Mouse (Mus musculus): Measurements from ENCODE around the gene Tacc2. TPM values are rescaled to one million over a fixed set of nuclear protein-coding genes. Genes with fewer than 3 reads are reported as not detected.

Tacc2 gene
- polyA plus RNA-seq, 1 experiment = 80.9 TPM

DNA sequence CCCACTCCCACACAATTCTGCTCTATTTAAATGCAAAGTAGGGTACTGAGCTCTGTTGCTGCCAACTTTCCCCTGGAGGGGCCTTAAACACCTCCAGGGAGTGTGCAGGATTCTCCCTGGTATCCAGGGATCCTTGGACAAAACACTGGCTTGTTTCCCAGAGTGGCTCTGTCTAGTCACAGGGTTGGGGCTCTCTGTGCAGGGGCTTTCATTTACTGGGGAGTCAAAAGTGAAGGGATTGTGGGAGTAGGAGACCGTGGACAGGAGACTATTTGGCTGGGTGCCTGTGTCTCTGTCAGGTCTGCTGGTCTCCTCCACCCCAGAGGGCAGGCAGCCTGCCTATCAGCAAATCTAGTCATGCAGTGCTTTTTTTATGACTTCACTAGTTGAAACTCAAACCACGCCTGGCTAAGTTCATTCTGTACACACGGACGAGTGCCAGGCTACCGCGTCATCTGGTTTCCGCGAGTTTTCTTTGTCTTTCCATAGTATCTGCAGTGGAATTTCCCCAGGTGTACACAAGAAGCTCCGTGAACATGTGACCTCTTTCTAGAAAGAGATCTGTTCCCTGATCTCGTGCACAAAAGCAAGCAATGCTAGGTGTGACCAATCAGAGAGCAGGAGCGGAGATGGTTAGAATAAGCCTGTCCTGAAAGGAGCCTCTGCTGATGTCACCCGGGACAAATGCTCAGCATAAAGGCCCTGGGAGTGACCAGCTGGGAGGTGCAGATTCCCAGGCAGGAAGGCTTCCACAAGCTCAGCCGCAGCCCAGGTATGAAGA is 2.8 kb upstream of the Tacc2 start:
- Histone ChIP-seq H3K9ac (ENCODE audit: low read depth, poor library complexity, severe bottlenecking) (no peak overlapping the region), H3K9me3 (replicated peaks; ENCODE audit: control insufficient read depth, insufficient read depth, low read length, poor library complexity, severe bottlenecking) (no peaks in the 10 kb centered on the region), H3K36me3 (ENCODE audit: control insufficient read depth, insufficient read depth, low read length, poor library complexity, severe bottlenecking) (no peaks in the 10 kb centered on the region), H3K27ac (ENCODE audit: insufficient read depth, low read length) (no peak overlapping the region), H3K27me3 (ENCODE audit: control insufficient read depth, insufficient read depth, low read length, poor library complexity, severe bottlenecking) (no peaks in the 10 kb centered on the region), H3K4me3 (ENCODE audit: low read depth, low read length) (no peak overlapping the region), H3K4me1 (ENCODE audit: control insufficient read depth, insufficient read depth, low read length) (peaks cover 3% of the 10 kb centered on the region)
- TF ChIP-seq EP300 (IDR thresholded peaks at IDR 0.05; ENCODE audit: insufficient read depth, low read depth, low read length) = no peak
- no peak for TF ChIP-seq POLR2A (IDR thresholded peaks at IDR 0.05; ENCODE audit: insufficient read depth, low read length)
- no peak for TF ChIP-seq CTCF (IDR thresholded peaks at IDR 0.05; ENCODE audit: low read depth, low read length)

DNA sequence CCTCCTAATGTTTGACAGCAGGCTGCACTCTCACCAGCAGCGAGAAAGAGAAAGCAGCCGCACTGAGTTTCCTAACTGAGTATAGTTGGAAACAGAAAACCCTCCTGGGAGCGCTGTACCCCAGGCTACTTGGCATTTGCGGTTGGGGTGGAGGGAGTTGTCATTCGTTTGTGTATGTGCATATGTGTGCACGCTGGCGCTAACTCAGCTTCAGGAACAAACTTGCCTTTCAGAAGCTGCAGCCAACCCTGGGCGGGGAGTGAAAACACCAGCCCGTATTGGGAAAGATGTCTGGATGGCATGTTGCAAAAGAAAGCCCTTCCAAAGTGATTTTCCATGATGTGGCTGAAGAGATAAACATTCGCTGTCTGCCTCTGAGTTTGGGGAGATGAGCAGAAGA is 257 bp upstream of the Tacc2 start:
- Histone ChIP-seq H3K27me3 (ENCODE audit: control insufficient read depth, insufficient read depth, low read length, poor library complexity, severe bottlenecking) (no peaks in the 10 kb centered on the region), H3K27ac (ENCODE audit: insufficient read depth, low read length) (no peak overlapping the region), H3K4me1 (ENCODE audit: control insufficient read depth, insufficient read depth, low read length) (peaks cover 3% of the 10 kb centered on the region), H3K36me3 (ENCODE audit: control insufficient read depth, insufficient read depth, low read length, poor library complexity, severe bottlenecking) (no peaks in the 10 kb centered on the region), H3K4me3 (ENCODE audit: low read depth, low read length) (no peak overlapping the region), H3K9ac (ENCODE audit: low read depth, poor library complexity, severe bottlenecking) (no peak overlapping the region), H3K9me3 (replicated peaks; ENCODE audit: control insufficient read depth, insufficient read depth, low read length, poor library complexity, severe bottlenecking) (no peaks in the 10 kb centered on the region)
- no peak for TF ChIP-seq POLR2A (IDR thresholded peaks at IDR 0.05; ENCODE audit: insufficient read depth, low read length)
- TF ChIP-seq CTCF (IDR thresholded peaks at IDR 0.05; ENCODE audit: low read depth, low read length) = no peak
- TF ChIP-seq EP300 (IDR thresholded peaks at IDR 0.05; ENCODE audit: insufficient read depth, low read depth, low read length) = no peak

DNA sequence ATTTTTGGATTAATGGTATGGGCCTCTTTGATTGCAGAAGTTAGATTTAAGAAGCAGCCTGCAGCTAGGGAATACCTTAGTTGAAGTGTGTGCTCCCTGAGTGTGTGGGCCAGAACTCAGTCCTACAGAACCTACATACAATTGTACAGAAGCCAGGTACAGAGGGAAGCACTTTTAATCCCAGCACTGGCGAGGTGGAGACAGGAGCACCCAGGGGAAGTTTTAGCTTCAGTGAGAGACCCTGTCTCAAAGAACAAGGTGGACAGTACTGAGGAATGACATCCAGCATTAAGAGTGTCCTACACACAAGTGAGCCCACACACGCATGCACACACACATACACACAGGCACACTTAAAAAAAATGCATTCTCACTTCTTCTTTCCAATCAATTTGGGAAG is 828 bp downstream of the Tacc2 start:
- TF ChIP-seq CTCF (IDR thresholded peaks at IDR 0.05; ENCODE audit: low read depth, low read length) (no peak), POLR2A (IDR thresholded peaks at IDR 0.05; ENCODE audit: insufficient read depth, low read length) (no peak), EP300 (IDR thresholded peaks at IDR 0.05; ENCODE audit: insufficient read depth, low read depth, low read length) (no peak)
- peaks cover 3% of the 10 kb centered on the region for H3K4me1 ChIP-seq (ENCODE audit: control insufficient read depth, insufficient read depth, low read length)
- no peaks in the 10 kb centered on the region for H3K36me3 ChIP-seq (ENCODE audit: control insufficient read depth, insufficient read depth, low read length, poor library complexity, severe bottlenecking)
- no peak overlapping the region for H3K4me3 ChIP-seq (ENCODE audit: low read depth, low read length)
- H3K9ac ChIP-seq (ENCODE audit: low read depth, poor library complexity, severe bottlenecking) = no peak overlapping the region
- no peak overlapping the region for H3K27ac ChIP-seq (ENCODE audit: insufficient read depth, low read length)
- H3K27me3 ChIP-seq (ENCODE audit: control insufficient read depth, insufficient read depth, low read length, poor library complexity, severe bottlenecking) = no peaks in the 10 kb centered on the region
- H3K9me3 ChIP-seq (replicated peaks; ENCODE audit: control insufficient read depth, insufficient read depth, low read length, poor library complexity, severe bottlenecking) = no peaks in the 10 kb centered on the region

DNA sequence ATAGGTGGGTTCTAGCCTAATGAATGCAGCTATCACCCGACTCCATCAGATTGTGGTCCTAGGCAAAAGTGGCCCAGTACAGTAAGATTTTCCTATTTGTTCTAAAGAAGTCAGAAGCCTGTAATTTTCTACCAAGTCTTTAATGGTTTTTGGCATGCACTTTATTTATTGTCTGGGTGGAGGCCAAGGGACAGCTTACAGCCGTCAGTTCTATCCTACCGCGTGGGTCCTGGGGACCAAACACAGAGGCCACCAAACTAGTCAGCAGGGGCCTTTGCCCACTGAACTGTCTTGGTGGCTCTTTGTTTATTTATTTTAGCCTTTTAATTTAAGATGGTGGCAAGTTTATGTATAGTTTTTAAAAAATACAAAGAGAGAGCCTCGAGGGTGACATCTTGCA is 1.4 kb downstream of the Tacc2 start:
- Histone ChIP-seq H3K4me1 (ENCODE audit: control insufficient read depth, insufficient read depth, low read length) (peaks cover 3% of the 10 kb centered on the region), H3K27me3 (ENCODE audit: control insufficient read depth, insufficient read depth, low read length, poor library complexity, severe bottlenecking) (no peaks in the 10 kb centered on the region), H3K9ac (ENCODE audit: low read depth, poor library complexity, severe bottlenecking) (no peak overlapping the region), H3K36me3 (ENCODE audit: control insufficient read depth, insufficient read depth, low read length, poor library complexity, severe bottlenecking) (no peaks in the 10 kb centered on the region), H3K27ac (ENCODE audit: insufficient read depth, low read length) (no peak overlapping the region), H3K4me3 (ENCODE audit: low read depth, low read length) (no peak overlapping the region), H3K9me3 (replicated peaks; ENCODE audit: control insufficient read depth, insufficient read depth, low read length, poor library complexity, severe bottlenecking) (no peaks in the 10 kb centered on the region)
- TF ChIP-seq CTCF (IDR thresholded peaks at IDR 0.05; ENCODE audit: low read depth, low read length) = no peak
- TF ChIP-seq POLR2A (IDR thresholded peaks at IDR 0.05; ENCODE audit: insufficient read depth, low read length) = no peak
- TF ChIP-seq EP300 (IDR thresholded peaks at IDR 0.05; ENCODE audit: insufficient read depth, low read depth, low read length) = no peak

DNA sequence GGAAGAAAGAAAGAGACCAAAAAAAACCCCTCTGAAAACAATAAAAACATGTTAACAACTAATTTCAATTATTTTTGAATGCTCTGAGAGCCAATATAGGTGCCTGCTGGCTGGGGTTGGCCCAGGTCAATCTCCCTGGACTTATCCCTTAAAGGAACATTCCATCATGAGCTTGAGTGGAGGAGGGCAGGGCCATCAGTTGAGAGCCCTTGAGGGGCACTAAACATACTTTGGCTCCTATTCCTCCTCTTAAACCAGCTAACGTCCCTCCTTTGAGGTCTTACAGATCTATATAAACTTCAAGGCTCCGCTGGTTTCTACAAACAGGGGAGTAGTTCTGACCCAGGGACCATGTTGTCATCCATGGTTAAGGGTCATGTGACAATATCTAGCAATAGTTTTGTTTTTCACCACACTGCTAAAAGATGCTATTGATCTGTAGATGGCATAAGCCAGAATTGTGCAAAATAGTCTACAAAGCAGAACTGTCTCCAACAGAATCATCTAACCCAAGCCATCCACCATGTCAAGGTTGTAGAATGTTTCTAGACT is 9.4 kb downstream of the Tacc2 start:
- Histone ChIP-seq H3K9ac (ENCODE audit: low read depth, poor library complexity, severe bottlenecking) (no peak overlapping the region), H3K4me3 (ENCODE audit: low read depth, low read length) (no peak overlapping the region), H3K27me3 (ENCODE audit: control insufficient read depth, insufficient read depth, low read length, poor library complexity, severe bottlenecking) (no peaks in the 10 kb centered on the region), H3K27ac (ENCODE audit: insufficient read depth, low read length) (no peak overlapping the region), H3K36me3 (ENCODE audit: control insufficient read depth, insufficient read depth, low read length, poor library complexity, severe bottlenecking) (no peaks in the 10 kb centered on the region), H3K4me1 (ENCODE audit: control insufficient read depth, insufficient read depth, low read length) (no peaks in the 10 kb centered on the region), H3K9me3 (replicated peaks; ENCODE audit: control insufficient read depth, insufficient read depth, low read length, poor library complexity, severe bottlenecking) (no peaks in the 10 kb centered on the region; the same call in 1 of the 2 replicates)
- TF ChIP-seq POLR2A (IDR thresholded peaks at IDR 0.05; ENCODE audit: insufficient read depth, low read length) = no peak
- no peak for TF ChIP-seq EP300 (IDR thresholded peaks at IDR 0.05; ENCODE audit: insufficient read depth, low read depth, low read length)
- no peak for TF ChIP-seq CTCF (IDR thresholded peaks at IDR 0.05; ENCODE audit: low read depth, low read length)

All from ES-Bruce4 (cell line).